Mouse (Mus musculus): ENCODE results near the gene Fars2. TPM values are rescaled to one million over a fixed set of nuclear protein-coding genes. Genes with fewer than 3 reads are reported as not detected.
"Not testable (repeated sequence)": the region's sequence is repeated elsewhere in the genome, so short reads cannot be mapped to it uniquely, and the experiment has no call there.

The Fars2 gene
- total RNA-seq, 2 experiments from 2014 or later = 33.7 to 42.4 TPM

GRCm38 (mm10) chr13:36326539-36326938 is 209.3 kb downstream of the Fars2 start:
- TF ChIP-seq CTCF (conservative IDR thresholded peaks at IDR 0.05) = no peak
- DNase-seq (ENCODE audit: low spot score in 2 of 2) = no peak
- no peak overlapping the region for H3K4me3 ChIP-seq
- H3K27ac ChIP-seq = peak overlapping the region; percentile 32

GRCm38 (mm10) chr13:36329871-36330270 is 212.7 kb downstream of the Fars2 start:
- no peak overlapping the region for H3K4me3 ChIP-seq
- H3K27ac ChIP-seq = no peak overlapping the region
- no peak for DNase-seq (ENCODE audit: low spot score in 2 of 2)
- TF ChIP-seq CTCF (conservative IDR thresholded peaks at IDR 0.05) = no peak

- Histone ChIP-seq H3K4me3 (no peak overlapping the region), H3K27ac (no peak overlapping the region)
- TF ChIP-seq CTCF (conservative IDR thresholded peaks at IDR 0.05) = no peak
- DNase-seq (ENCODE audit: low spot score in 2 of 2) = no peak
These were observed 213.3 kb downstream of the Fars2 start for GRCm38 (mm10) chr13:36330542-36330941.

GRCm38 (mm10) chr13:36334748-36335147 is 217.5 kb downstream of the Fars2 start:
- Histone ChIP-seq H3K27ac (no peak overlapping the region), H3K4me3 (no peak overlapping the region)
- DNase-seq (ENCODE audit: low spot score in 2 of 2) = no peak
- no peak for TF ChIP-seq CTCF (conservative IDR thresholded peaks at IDR 0.05)

GRCm38 (mm10) chr13:36351529-36351928 is 234.3 kb downstream of the Fars2 start:
- no peak for TF ChIP-seq CTCF (conservative IDR thresholded peaks at IDR 0.05)
- H3K27ac ChIP-seq = no peak overlapping the region
- H3K4me3 ChIP-seq = no peak overlapping the region
- no peak for DNase-seq (ENCODE audit: low spot score in 2 of 2)

GRCm38 (mm10) chr13:36357469-36357868 is 240.3 kb downstream of the Fars2 start:
- TF ChIP-seq CTCF (conservative IDR thresholded peaks at IDR 0.05) = no peak
- no peak for DNase-seq (ENCODE audit: low spot score in 2 of 2)
- no peak overlapping the region for H3K27ac ChIP-seq
- H3K4me3 ChIP-seq = no peak overlapping the region

- TF ChIP-seq CTCF (conservative IDR thresholded peaks at IDR 0.05) = no peak
- Histone ChIP-seq H3K27ac (no peak overlapping the region), H3K4me3 (no peak overlapping the region)
- no peak for DNase-seq (ENCODE audit: low spot score in 2 of 2)
These were observed 244.2 kb downstream of the Fars2 start for GRCm38 (mm10) chr13:36361419-36361818.

GRCm38 (mm10) chr13:36365719-36366118 is 248.5 kb downstream of the Fars2 start:
- H3K27ac ChIP-seq = peak overlapping the region; percentile 68; the same call in 1 of the 2 replicates
- not testable (repeated sequence) for DNase-seq (ENCODE audit: low spot score in 2 of 2); H3K4me3 ChIP-seq

- DNase-seq (ENCODE audit: low spot score in 2 of 2) = no peak
- no peak for TF ChIP-seq CTCF (conservative IDR thresholded peaks at IDR 0.05)
- peak overlapping the region; percentile 85 for H3K27ac ChIP-seq
- no peak overlapping the region for H3K4me3 ChIP-seq
These were observed 249.1 kb downstream of the Fars2 start for GRCm38 (mm10) chr13:36366304-36366703.

GRCm38 (mm10) chr13:36367712-36368491 is 250.7 kb downstream of the Fars2 start:
- no peak for TF ChIP-seq CTCF (conservative IDR thresholded peaks at IDR 0.05)
- H3K4me3 ChIP-seq = no peak overlapping the region
- peak; percentile 37 to 38 for DNase-seq (ENCODE audit: low spot score in 2 of 2)
- peak overlapping the region; percentile 85 for H3K27ac ChIP-seq

GRCm38 (mm10) chr13:36368799-36369198 is 251.6 kb downstream of the Fars2 start:
- H3K27ac ChIP-seq = peak overlapping the region; percentile 81
- DNase-seq (ENCODE audit: low spot score in 2 of 2) = no peak
- no peak for TF ChIP-seq CTCF (conservative IDR thresholded peaks at IDR 0.05)
- no peak overlapping the region for H3K4me3 ChIP-seq

GRCm38 (mm10) chr13:36369400-36369799 is 252.2 kb downstream of the Fars2 start:
- DNase-seq (ENCODE audit: low spot score in 2 of 2) = no peak
- no peak overlapping the region for H3K4me3 ChIP-seq
- peak overlapping the region; percentile 81 for H3K27ac ChIP-seq
- TF ChIP-seq CTCF (conservative IDR thresholded peaks at IDR 0.05) = no peak

- Histone ChIP-seq H3K27ac (no peak overlapping the region), H3K4me3 (no peak overlapping the region)
- TF ChIP-seq CTCF (conservative IDR thresholded peaks at IDR 0.05) = no peak
- no peak for DNase-seq (ENCODE audit: low spot score in 2 of 2)
These were observed 266.0 kb downstream of the Fars2 start for GRCm38 (mm10) chr13:36383236-36383635.

GRCm38 (mm10) chr13:36386074-36386473 is 268.9 kb downstream of the Fars2 start:
- no peak for DNase-seq (ENCODE audit: low spot score in 2 of 2)
- H3K4me3 ChIP-seq = no peak overlapping the region
- TF ChIP-seq CTCF (conservative IDR thresholded peaks at IDR 0.05) = no peak
- no peak overlapping the region for H3K27ac ChIP-seq
